Mouse (Mus musculus) stomach, embryonic 14.5 days (tissue): Measurements from ENCODE around the gene Gadd45a. TPM values are rescaled to one million over a fixed set of nuclear protein-coding genes. Genes with fewer than 3 reads are reported as not detected.

Experiments used
- ATAC-seq: fragments of 200-750 bp; cut with Nextera tagmentation; 2 replicates; pipeline ENCODE4 v1.8.0; 2017; ENCODE audit warnings: low read depth, moderate TSS enrichment; ENCODE audit not compliant: insufficient number of reproducible peaks, insufficient read depth, low FRiP score
- H3K27ac ChIP-seq: fragments of 300-500 bp; sonication (generic); 2 replicates; pipeline ENCODE4 v1.5.1; 2014; ENCODE audit warnings: mild to moderate bottlenecking, low read length, moderate library complexity, mixed read lengths
- H3K27me3 ChIP-seq: fragments of 300-500 bp; sonication (generic); 2 replicates; pipeline ENCODE4 v1.6.1; 2014; ENCODE audit warnings: low read length, control low read depth, mixed read lengths; ENCODE audit not compliant: control insufficient read depth, insufficient read depth
- H3K36me3 ChIP-seq: fragments of 300-500 bp; sonication (generic); 2 replicates; pipeline ENCODE4 v1.6.1; 2014; ENCODE audit warnings: mild to moderate bottlenecking, control low read depth, low read length, moderate library complexity, mixed read lengths; ENCODE audit not compliant: control insufficient read depth, insufficient read depth
- H3K4me1 ChIP-seq: fragments of 300-500 bp; sonication (generic); 2 replicates; pipeline ENCODE4 v1.6.1; 2014; ENCODE audit warnings: low read length, control low read depth, mixed read lengths; ENCODE audit not compliant: control insufficient read depth, insufficient read depth
- H3K4me2 ChIP-seq: fragments of 300-500 bp; sonication (generic); replicated peaks from 2 replicates; pipeline ENCODE4 v1.6.1; 2014; ENCODE audit warnings: low read depth, low read length, control low read depth
- H3K4me3 ChIP-seq: fragments of 300-500 bp; sonication (generic); 2 replicates; pipeline ENCODE4 v1.5.1; 2014; ENCODE audit warnings: low read depth, low read length, control low read depth
- H3K9ac ChIP-seq: fragments of 300-500 bp; sonication (generic); replicated peaks from 2 replicates; pipeline ENCODE4 v1.6.1; 2014; ENCODE audit warnings: low read depth, mild to moderate bottlenecking, control low read depth, low read length, moderate library complexity, mixed read lengths
- H3K9me3 ChIP-seq: fragments of 300-500 bp; sonication (generic); 2 replicates; pipeline ENCODE4 v1.6.1; 2016; ENCODE audit warnings: low read depth, low read length, control low read depth; ENCODE audit not compliant: control insufficient read depth
- WGBS: fragments of 180-500 bp; shearing (Covaris S2); extraction: QIAGEN DNeasy Blood & Tissue Kit; methylation state at CpG from one replicate; pipeline ENCODE4 v1.1.7; 2014; 5-methylcytosine and 5-hydroxymethylcytosine counted together
- polyA plus RNA-seq: library from polyadenylated mRNA; unstranded; fragments of >200 nt; fragmentation: Nextera tagmentation; extraction: Ambion mirVana; gene quantifications from 2 replicates; pipeline ENCODE4 v1.2.1, GENCODE M21; 2014

Gadd45a gene
- polyA plus RNA-seq, 1 experiment from 2014 or later, result 13.0 TPM

DNA sequence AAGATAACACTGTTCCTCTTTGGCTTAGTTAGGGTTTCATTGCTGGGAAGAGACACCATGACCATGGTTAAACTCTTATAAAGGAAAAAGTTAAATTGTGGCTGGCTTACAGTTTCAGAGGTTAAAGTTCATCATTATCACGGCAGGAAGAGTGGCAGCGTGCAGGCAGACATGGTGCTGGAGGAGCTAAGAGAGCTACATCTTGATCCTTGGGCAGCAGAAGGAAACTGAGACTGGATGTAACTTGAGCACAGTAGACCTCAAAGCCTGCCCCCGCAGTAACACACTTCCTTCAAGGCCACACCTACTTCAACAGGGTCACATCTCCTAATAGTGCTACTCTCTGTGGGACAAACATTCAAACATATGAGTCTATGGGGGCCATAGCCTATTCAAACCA is 47.7 kb downstream of the Gadd45a start:
- H3K27me3 ChIP-seq, result no peaks in the 10 kb centered on the region

DNA sequence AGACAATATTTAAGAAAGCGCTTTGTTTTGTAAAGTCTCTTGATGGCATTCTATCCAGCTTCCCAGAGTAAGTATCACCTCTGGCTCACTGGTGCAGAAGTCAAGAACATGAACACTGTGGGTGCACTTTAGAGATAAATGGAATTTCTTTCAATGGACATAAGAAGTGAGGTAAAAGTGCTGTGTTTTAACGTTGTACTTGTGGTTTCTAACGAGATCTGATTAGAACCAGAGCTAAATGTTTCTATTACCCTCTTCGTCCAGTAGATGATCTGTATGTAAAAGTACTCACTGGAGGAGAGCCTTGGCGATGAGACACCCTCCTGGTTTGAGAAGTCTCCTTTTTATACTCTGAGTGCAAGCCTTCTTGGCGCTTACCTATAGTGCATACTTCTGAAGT is 48.2 kb downstream of the Gadd45a start:
- no peaks in the 10 kb centered on the region for H3K36me3 ChIP-seq
- no peak overlapping the region for H3K9ac ChIP-seq
- 89% methylated on average over 6 of the region's 6 CpGs for WGBS
- H3K4me2 ChIP-seq, result no peak overlapping the region
- H3K27me3 ChIP-seq, result no peaks in the 10 kb centered on the region
- H3K4me3 ChIP-seq, result no peak overlapping the region
- ATAC-seq, result no peak
- no peaks in the 10 kb centered on the region for H3K9me3 ChIP-seq
- H3K4me1 ChIP-seq, result 0 out of 2 replicates have a peak, but pooled peaks cover 4% of the 10 kb centered on the region
- H3K27ac ChIP-seq, result no peak overlapping the region

More for the DNA sequence above, 47.7 kb downstream of the Gadd45a start:
- Histone ChIP-seq H3K4me2 (no peak overlapping the region), H3K4me3 (no peak overlapping the region), H3K27ac (no peak overlapping the region), H3K9ac (no peak overlapping the region), H3K36me3 (no peaks in the 10 kb centered on the region), H3K9me3 (no peaks in the 10 kb centered on the region), H3K4me1 (0 out of 2 replicates have a peak, but pooled peaks cover 2% of the 10 kb centered on the region)
- ATAC-seq, result no peak
- WGBS, result 54% methylated on average over 3 of the region's 3 CpGs

DNA sequence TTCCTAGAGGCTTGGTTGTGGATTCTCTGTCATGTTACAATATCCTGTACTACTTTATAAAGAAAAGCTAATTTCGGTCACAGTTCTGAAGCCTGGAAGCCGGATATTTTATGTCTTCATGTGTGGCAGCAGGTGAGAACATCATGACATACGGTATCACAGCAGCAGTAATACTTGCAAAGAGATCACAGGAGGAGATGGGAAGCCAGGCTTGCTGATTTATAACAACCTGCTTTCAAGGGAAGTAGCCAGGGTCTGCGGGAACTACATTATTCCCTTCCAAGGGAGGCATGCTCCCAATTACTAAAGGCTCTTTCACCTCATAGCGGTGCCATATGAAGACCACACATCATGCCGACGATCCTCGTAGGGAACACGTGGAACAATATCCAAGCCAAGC is 48.9 kb downstream of the Gadd45a start:
- Histone ChIP-seq H3K36me3 (no peaks in the 10 kb centered on the region), H3K4me2 (no peak overlapping the region), H3K9ac (no peak overlapping the region), H3K27me3 (no peaks in the 10 kb centered on the region), H3K9me3 (no peaks in the 10 kb centered on the region), H3K27ac (no peak overlapping the region), H3K4me1 (0 out of 2 replicates have a peak, but pooled peaks cover 4% of the 10 kb centered on the region), H3K4me3 (no peak overlapping the region)
- WGBS, result 89% methylated on average over 9 of the region's 9 CpGs
- no peak for ATAC-seq

DNA sequence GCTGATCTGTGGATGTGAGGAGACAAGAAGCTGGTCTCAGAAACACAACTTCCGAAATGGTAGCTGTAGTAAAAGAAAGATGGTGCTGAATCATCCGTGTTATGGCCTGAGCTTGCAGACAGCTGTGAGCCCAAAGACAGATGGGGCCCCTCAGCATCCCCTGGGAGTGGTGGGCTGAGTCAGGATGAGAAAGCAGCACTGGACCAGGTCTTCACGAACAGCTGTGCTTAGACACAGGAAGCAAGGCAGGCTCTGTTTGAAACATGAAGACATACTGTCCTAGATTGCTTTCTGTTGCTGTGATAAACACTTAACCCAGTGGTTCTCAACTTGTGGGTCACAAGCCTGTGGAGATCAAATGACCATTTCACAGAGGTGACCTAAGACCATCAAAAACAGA is 49.6 kb downstream of the Gadd45a start:
- Histone ChIP-seq H3K9me3 (no peaks in the 10 kb centered on the region), H3K36me3 (no peaks in the 10 kb centered on the region), H3K4me2 (no peak overlapping the region), H3K27me3 (no peaks in the 10 kb centered on the region), H3K4me3 (no peak overlapping the region), H3K27ac (no peak overlapping the region), H3K9ac (no peak overlapping the region), H3K4me1 (0 out of 2 replicates have a peak, but pooled peaks cover 4% of the 10 kb centered on the region)
- 56% methylated on average over 3 of the region's 3 CpGs for WGBS
- 0 out of 2 replicates have a peak, but pooled peaks have one; percentile 49 for ATAC-seq

DNA sequence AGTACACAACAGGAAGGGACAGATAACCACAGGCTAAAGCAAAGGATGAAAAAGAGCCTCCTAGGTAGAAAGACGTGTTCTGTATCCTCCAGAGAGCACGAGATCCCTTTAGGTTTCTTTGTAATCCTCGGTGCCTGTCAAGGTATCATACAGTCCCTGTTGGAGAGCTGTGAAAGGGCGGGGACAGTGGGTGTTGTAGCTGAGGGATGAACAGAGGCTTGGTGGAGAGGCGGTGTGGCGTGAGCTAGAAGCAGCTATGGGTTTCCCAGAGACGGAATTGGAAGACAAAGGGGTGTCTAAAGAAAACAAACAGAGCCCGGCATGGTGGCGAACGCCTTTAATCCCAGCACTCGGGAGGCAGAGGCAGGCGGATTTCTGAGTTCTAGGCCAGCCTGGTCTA is 51.2 kb downstream of the Gadd45a start:
- WGBS, result 88% methylated on average over 12 of the region's 12 CpGs
- Histone ChIP-seq H3K9ac (no peak overlapping the region), H3K4me1 (0 out of 2 replicates have a peak, but pooled peaks cover 4% of the 10 kb centered on the region), H3K27me3 (no peaks in the 10 kb centered on the region), H3K36me3 (no peaks in the 10 kb centered on the region), H3K9me3 (no peaks in the 10 kb centered on the region), H3K27ac (no peak overlapping the region), H3K4me3 (no peak overlapping the region), H3K4me2 (no peak overlapping the region)
- no peak for ATAC-seq

DNA sequence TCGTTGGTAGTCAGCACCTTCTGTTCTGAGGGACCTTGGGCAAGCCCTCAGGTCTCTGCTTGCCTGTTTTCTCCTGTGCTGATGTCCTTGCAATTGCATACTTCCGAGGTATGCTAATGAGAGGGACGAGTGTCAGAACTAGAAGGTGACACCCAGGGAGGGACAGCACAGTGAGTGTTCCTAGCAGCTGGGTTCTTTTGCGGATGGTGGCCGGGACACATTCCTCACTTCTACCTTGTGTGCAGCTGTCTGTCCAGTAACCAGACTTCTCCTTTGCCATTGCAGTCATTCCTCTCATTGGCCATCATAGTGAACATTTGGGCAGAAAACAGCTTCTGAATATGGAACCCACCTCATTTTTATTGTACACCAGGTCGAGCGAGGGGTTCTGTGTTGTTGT is 51.8 kb downstream of the Gadd45a start:
- H3K4me2 ChIP-seq, result no peak overlapping the region
- H3K36me3 ChIP-seq, result no peaks in the 10 kb centered on the region
- no peak overlapping the region for H3K9ac ChIP-seq
- H3K9me3 ChIP-seq, result no peaks in the 10 kb centered on the region
- WGBS, result 67% methylated on average over 7 of the region's 7 CpGs
- H3K4me3 ChIP-seq, result no peak overlapping the region
- ATAC-seq, result no peak
- 0 out of 2 replicates have a peak, but pooled peaks cover 4% of the 10 kb centered on the region for H3K4me1 ChIP-seq
- no peaks in the 10 kb centered on the region for H3K27me3 ChIP-seq
- H3K27ac ChIP-seq, result no peak overlapping the region; the same call in 1 of the 2 replicates

Other genes with a start within 250 kb of the Gadd45a start
- not detected in 2 replicates for gene Vmn1r39, start 226.8 kb downstream of the Gadd45a start, polyA plus RNA-seq
- gene Gng12, start 141.1 kb downstream of the Gadd45a start, polyA plus RNA-seq, result 130 and 134 TPM in 2 replicates
- 414 and 457 TPM in 2 replicates for gene Serbp1, start 200.7 kb upstream of the Gadd45a start, polyA plus RNA-seq